Mouse (Mus musculus): ENCODE data around the gene Hsd11b2.

GRCm38 (mm10) chr8:105543703-105544102 lies 25.1 kb downstream of the Hsd11b2 start:
- TF ChIP-seq CTCF (IDR thresholded peaks at IDR 0.05; ENCODE audit: low read depth, low read length) (no peak), TAL1 (conservative IDR thresholded peaks at IDR 0.05; ENCODE audit: low read depth, low read length) (no peak), GATA2 (IDR thresholded peaks at IDR 0.05; ENCODE audit: borderline replicate concordance, low read depth, low read length) (no peak)

Measured in G1E (cell line).